Mouse (Mus musculus) brain, embryonic 18.5 days (tissue): Measurements from ENCODE around the gene Rfxank.

ENCODE experiments used
- DNase-seq: peaks from one replicate; pipeline ENCODE4 v3.0.0-alpha.2; 2012; ENCODE audit warnings: low read depth, low spot score

The Rfxank gene

GRCm38 (mm10) chr8:70150158-70150557 is 11.2 kb upstream of the Rfxank start:
- no peak for DNase-seq

DNA sequence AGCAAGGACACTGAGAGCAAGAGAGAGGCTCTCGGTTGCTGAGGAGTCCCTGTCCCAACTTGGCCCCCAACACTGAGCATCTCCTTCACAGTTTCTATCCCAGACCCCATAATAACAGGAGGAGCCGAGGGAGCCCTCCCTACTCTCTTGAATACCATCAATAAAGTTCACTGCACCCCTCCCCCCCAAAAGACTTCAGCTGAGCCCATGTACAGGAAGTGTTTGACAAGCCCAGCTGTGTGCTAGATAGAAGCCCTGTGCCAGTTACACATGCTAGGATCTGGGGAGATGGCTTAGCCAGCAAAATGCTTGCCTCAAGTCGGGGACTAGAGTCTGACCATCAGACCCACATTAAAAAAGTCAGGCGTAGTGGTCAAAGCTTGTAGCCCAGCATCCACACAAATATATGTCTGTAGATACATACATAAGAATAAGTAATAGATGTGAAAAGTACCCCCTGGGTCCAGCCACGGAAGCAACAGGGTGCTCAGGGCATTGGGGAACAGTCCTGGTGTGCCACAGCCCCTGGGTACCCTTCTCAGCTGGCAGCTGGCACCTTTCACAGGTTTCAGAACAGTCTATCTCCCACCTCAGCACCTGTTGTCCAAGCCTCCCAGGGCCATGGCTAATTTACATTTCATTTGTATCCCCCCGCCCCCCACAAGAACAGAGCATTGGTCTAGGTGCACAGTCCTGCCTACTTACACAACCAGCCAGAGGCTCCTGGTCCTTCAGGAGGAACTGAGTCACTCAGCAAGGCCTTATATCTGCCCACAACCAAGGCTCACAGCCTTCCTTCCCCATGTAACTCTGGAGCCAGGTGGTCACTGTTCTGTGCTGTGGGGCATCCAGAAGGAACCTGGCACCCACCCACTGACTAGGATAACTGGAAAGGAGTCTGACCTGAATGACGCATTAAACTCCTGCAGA is 9.0 kb upstream of the Rfxank start:
- no peak for DNase-seq

DNA sequence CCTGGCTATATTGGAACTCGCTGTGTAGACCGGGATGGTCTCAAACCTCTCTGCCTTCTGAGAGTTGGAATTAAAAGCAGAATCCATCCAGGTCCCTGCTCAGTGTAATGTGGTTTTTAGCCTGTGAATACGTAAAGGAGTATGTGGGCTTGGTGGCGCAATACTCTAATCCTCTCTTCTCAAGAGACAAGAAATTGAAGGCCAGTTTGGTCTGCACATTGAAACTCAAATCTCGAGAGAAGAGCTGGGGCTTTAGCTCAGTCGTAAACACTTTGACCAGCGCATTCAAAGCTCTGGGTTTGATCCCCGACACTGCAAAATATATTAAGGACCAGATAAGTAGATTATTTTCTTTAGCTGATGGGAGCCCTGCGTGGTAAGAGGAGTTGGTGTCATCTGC is 1.0 kb upstream of the Rfxank start:
- DNase-seq = no peak

- DNase-seq = no peak
These were observed 1.1 kb downstream of the Rfxank start for GRCm38 (mm10) chr8:70137890-70138289.

DNA sequence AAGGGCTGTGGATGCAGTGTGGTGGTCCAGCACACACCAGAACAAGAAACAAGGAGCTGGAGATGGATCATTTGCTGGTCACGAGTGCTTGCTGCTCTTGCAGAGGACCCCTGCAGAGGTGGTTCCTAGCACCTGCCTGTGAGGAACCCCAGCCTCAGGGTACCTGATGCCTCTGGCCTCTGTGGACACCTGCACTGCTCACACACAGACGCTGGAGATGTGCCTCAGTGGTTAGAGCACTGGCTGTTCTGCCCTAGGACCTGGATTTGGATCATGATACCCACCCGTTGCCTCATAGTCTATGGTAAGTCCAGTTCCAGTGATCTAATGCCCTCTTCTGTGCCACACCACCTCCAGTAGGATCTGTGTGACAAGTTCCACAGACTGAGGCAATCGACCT is 2.4 kb downstream of the Rfxank start:
- DNase-seq = no peak

GRCm38 (mm10) chr8:70134931-70135330 is 4.0 kb downstream of the Rfxank start:
- no peak for DNase-seq

- no peak for DNase-seq
These were observed 4.9 kb downstream of the Rfxank start for GRCm38 (mm10) chr8:70134086-70134485.

DNA sequence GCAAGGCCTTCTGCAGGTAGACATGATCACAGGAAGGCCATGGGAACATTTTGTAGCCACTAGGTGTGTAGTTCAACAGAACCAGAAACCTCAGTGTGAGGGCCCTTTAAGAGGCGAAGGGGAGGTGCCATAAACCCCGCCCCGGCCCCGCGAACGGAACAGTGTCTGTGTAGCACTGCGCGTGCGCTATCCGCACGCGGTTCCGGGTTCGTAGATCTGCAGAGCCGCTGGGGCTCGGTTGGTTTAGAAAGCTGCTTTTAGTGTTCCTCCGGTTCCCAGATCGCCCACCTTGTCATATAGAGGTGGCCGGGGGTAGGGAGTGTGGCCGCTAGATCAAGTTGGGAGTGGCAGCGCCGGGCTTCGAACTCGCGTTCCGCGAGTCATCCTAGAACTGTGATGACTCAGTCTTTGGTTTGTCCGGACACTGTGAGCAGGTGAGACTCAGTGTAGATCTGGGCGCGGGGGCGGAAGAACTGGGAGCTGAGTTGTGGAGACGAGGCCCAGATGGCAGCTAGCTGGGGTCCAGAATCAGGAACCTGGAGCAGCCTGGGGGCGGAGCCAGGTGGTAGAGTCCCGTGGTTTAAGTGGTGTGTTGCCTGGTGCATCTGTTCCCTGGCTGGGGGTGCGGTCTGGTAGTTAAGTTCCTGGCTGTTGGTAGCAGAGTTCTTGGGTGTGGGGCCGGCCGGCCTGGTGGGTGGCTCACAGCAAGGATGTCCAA is 7.6 kb downstream of the Rfxank start, which contains the start of gene Nr2c2ap:
Gene Nr2c2ap, plus strand, starts transcription at position 168 of the 718 bp plus-strand sequence.
- DNase-seq = no peak

- DNase-seq = no peak
These were observed 8.9 kb downstream of the Rfxank start for GRCm38 (mm10) chr8:70130066-70130465.

- no peak for DNase-seq
These were observed 9.5 kb downstream of the Rfxank start for GRCm38 (mm10) chr8:70129309-70129952.

DNA sequence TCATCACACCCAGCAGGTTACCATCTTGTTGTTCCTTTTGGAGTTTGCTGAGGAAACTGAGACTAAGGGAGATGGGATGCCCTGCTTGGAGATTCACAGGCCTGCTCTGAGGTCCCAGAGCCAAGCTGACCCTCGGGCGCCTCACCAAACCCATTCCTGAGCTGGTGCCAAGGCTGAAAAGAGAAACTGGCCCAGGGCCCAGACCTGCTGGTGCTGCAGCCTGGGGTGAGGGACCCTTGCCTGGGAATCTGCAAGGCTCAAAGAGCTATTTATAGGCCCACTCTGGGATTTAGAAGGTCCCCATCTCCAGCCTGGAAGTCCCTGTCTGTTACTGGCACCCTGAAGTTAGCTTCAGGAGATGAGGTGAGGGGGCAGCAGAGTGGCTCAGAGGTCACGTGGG is 10.5 kb downstream of the Rfxank start:
- no peak for DNase-seq

DNA sequence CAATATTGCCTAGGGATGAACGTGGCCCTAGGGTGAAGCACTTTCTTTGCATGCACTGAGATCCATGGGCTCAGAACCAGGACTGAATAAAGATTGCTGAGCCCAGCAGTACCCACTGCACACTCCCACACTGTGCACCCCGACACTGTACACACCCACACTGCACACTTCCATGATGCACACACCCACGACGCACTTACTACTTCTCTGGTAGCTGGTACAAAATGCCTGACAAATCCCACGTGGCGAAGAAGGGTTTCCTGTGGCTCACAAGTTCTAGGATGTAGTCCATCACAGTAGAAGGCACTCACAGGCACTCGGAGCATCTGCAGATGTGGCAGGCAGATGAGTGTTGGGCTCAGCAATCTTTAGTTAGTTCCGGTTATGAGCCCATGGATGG is 14.0 kb downstream of the Rfxank start:
- no peak for DNase-seq

DNA sequence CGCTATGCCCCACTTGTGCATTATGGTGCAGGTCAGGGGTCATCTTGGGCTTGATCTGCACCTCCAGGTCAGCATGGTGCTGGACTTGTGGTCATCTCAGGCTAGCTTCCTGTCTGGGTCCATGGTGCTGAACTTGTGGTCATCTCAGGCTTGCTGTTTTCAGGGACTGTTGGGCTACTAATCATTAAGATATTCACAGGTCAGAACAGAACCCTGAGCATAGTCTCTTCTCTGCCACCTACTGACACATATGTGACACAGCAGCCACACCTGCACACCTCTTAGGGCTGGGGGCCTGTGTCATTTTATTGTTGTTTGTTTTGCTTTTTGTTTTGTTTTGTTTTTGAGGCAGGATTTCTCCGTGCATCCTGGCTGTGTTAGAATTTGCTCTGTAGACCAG is 16.1 kb downstream of the Rfxank start:
- DNase-seq = no peak

DNA sequence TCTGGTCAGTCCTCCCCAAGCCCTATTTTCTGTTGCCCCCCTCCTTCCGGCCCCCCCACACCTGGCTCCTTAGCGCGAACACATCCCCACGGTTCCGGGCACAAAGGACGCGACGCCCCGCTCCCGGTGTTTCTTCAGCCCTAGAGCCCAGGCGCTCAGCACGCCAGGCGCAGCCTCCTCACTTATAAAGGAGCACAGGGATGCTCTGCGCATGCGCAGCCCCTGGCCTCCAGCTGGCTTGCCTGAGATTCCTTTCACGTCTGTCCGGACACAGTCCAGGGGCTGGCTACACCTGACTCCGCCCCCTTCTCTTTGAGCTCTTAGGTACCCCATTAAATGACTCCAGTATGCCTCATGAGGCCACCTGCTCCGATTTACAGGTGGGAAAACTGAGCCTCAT is 18.3 kb downstream of the Rfxank start, which contains the start of gene Ncan:
Gene Ncan, minus strand, starts transcription at position 207 of the 400 bp plus-strand sequence.
- DNase-seq = peak; percentile 69

GRCm38 (mm10) chr8:70118726-70119700 is 19.9 kb downstream of the Rfxank start:
- peak; percentile 74 for DNase-seq

- DNase-seq = no peak
These were observed 21.3 kb downstream of the Rfxank start for GRCm38 (mm10) chr8:70117611-70118010.

DNA sequence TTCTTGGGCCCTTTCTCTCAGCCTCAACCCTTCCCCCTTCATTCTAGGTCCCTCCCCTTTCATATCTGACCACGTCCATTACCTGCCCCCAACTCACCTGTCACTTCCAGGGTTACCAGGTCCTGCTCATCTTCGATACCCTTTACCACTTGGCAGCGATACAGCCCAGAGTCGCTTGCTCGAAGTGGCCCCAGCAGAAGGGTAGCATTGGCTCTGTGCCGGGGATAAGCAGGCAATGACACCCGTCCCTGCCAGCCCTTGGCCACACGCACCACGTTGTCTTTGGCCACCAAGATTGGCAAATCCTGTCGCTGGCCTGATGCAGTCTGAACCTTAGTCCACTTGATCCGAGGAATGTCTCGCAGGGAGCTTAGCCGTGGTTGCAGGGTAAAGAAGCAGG is 24.1 kb downstream of the Rfxank start:
- no peak for DNase-seq

GRCm38 (mm10) chr8:70114488-70114887 is 24.5 kb downstream of the Rfxank start:
- DNase-seq = no peak

- no peak for DNase-seq
These were observed 26.4 kb downstream of the Rfxank start for GRCm38 (mm10) chr8:70112401-70113016.

- DNase-seq = no peak
These were observed 27.7 kb downstream of the Rfxank start for GRCm38 (mm10) chr8:70111192-70111795.
